ENCODE assay signal across 16 mouse cellular contexts in the genomic region with DNA sequence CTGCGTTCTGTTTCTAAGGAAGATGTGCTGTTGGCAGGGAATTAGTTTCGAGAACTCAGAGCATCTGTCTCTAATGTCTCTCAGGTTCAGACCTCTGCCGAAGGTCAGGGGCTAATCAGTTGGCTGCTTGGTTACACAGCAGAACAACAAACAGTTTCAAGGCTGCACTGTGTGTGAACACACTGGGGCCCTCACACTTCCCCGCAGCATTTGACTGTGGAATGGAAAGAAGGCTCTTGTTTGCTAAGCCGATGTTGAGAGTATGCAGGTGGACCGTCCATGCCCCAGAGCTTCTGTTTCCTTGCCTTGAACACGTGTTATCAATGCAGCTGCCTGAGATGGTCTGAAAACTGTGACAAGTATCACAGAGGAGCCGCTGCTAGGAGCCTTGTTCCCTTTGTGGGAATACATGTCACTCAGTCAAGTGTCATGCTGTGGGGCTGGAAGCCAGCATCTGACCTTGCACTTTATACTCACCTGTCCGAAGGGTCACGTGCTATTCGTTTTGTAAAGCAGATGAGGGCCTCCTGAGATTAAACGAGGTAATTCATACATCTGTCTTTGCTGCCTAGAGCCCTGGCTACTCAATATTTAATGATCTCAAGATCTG.
DNase-seq lines count a peak whose midpoint lies in the region; ATAC-seq and TF ChIP-seq lines count a peak whose summit lies in the region.
"Had no signal": no experiment of that assay in that cellular context is flagged by ENCODE, and none has a peak within 500 bp of the region (broad histone marks: within the 10 kb centered on the region; RNA-seq: fewer than 3 reads in every experiment).

No protein-coding gene starts in this region.

- H3K27ac ChIP-seq in forebrain, embryonic 10.5 days, result no peak overlapping the region
- H3K27ac ChIP-seq in forebrain, postnatal 0 days (ENCODE audit: low read depth, low read length), result no peak overlapping the region
- no peak overlapping the region for H3K27ac ChIP-seq in liver, adult 2 months (replicated peaks; ENCODE audit: insufficient read depth, low read depth, low read length)
- no peak overlapping the region for H3K27ac ChIP-seq in liver, embryonic 11.5 days (ENCODE audit: low read depth, low read length)
- H3K27ac ChIP-seq in midbrain, embryonic 15.5 days, result no peak overlapping the region
- no peak overlapping the region for H3K27ac ChIP-seq in kidney, adult 2 months (ENCODE audit: insufficient read depth, low read depth, low read length)
- H3K27ac ChIP-seq: neural tube, embryonic 12.5 days had no signal

- H3K9ac ChIP-seq in forebrain, postnatal 0 days, result no peak overlapping the region
- H3K9ac ChIP-seq in liver, adult 2 months (ENCODE audit: low read depth, low read length), result no peak overlapping the region
- no peak overlapping the region for H3K9ac ChIP-seq in liver, embryonic 11.5 days (ENCODE audit: low read depth, low read length)
- H3K9ac ChIP-seq in midbrain, embryonic 15.5 days, result no peak overlapping the region
- H3K9ac ChIP-seq: neural tube, embryonic 12.5 days had no signal

- H3K4me1 ChIP-seq in forebrain, embryonic 10.5 days, result peaks cover 9% of the 10 kb centered on the region; the same call in 1 of the 2 replicates
- H3K4me1 ChIP-seq in forebrain, postnatal 0 days (ENCODE audit: insufficient read depth), result no peaks in the 10 kb centered on the region
- 0 out of 2 replicates have a peak, but pooled peaks cover 3% of the 10 kb centered on the region for H3K4me1 ChIP-seq in liver, adult 2 months (ENCODE audit: control insufficient read depth, insufficient read depth, low read length)
- no peaks in the 10 kb centered on the region for H3K4me1 ChIP-seq in liver, embryonic 11.5 days (replicated peaks; ENCODE audit: control insufficient read depth, insufficient read depth, low read length)
- H3K4me1 ChIP-seq in midbrain, embryonic 15.5 days, result no peaks in the 10 kb centered on the region
- H3K4me1 ChIP-seq in kidney, adult 2 months (ENCODE audit: control insufficient read depth, insufficient read depth, low read length), result no peaks in the 10 kb centered on the region
- H3K4me1 ChIP-seq: neural tube, embryonic 12.5 days had no signal

- no peaks in the 10 kb centered on the region for H3K27me3 ChIP-seq in forebrain, embryonic 10.5 days (ENCODE audit: poor library complexity, severe bottlenecking)
- no peaks in the 10 kb centered on the region for H3K27me3 ChIP-seq in forebrain, postnatal 0 days (ENCODE audit: insufficient read depth, low read length)
- H3K27me3 ChIP-seq in liver, adult 2 months (ENCODE audit: control insufficient read depth, insufficient read depth, low read length), result no peaks in the 10 kb centered on the region
- no peaks in the 10 kb centered on the region for H3K27me3 ChIP-seq in liver, embryonic 11.5 days (replicated peaks; ENCODE audit: control insufficient read depth, insufficient read depth, low read length)
- H3K27me3 ChIP-seq in midbrain, embryonic 15.5 days (replicated peaks), result no peaks in the 10 kb centered on the region
- no peaks in the 10 kb centered on the region for H3K27me3 ChIP-seq in kidney, adult 2 months (replicated peaks; ENCODE audit: control insufficient read depth, insufficient read depth, low read length)
- H3K27me3 ChIP-seq: neural tube, embryonic 12.5 days had no signal

- no peak overlapping the region for H3K4me3 ChIP-seq in forebrain, embryonic 10.5 days
- no peak overlapping the region for H3K4me3 ChIP-seq in forebrain, postnatal 0 days (ENCODE audit: low read depth, low read length)
- H3K4me3 ChIP-seq in liver, adult 2 months (ENCODE audit: insufficient read depth, low read depth, low read length), result no peak overlapping the region
- no peak overlapping the region for H3K4me3 ChIP-seq in liver, embryonic 11.5 days (ENCODE audit: low read depth, low read length)
- no peak overlapping the region for H3K4me3 ChIP-seq in midbrain, embryonic 15.5 days
- H3K4me3 ChIP-seq in kidney, adult 2 months (ENCODE audit: insufficient read depth, low read depth, low read length), result no peak overlapping the region
- H3K4me3 ChIP-seq: neural tube, embryonic 12.5 days had no signal

- WGBS in forebrain, embryonic 10.5 days, result 69% methylated on average over 12 of the region's 12 CpGs
- WGBS in forebrain, postnatal 0 days, result 75% methylated on average over 12 of the region's 12 CpGs
- WGBS in liver, adult 2 months, result 25% methylated on average over 12 of the region's 12 CpGs
- WGBS in liver, embryonic 11.5 days, result 64% methylated on average over 12 of the region's 12 CpGs
- WGBS in midbrain, embryonic 15.5 days, result 57% methylated on average over 12 of the region's 12 CpGs
- WGBS in kidney, adult 2 months, result 56% methylated on average over 12 of the region's 12 CpGs

- TF ChIP-seq POLR2A in liver, adult 2 months (IDR thresholded peaks at IDR 0.05; ENCODE audit: extremely low read depth, insufficient read depth, low read length), result no peak
- no peak for TF ChIP-seq POLR2A in kidney, adult 2 months (IDR thresholded peaks at IDR 0.05; ENCODE audit: low read depth, low read length)

- H3K9me3 ChIP-seq in forebrain, embryonic 10.5 days, result no peaks in the 10 kb centered on the region
- H3K9me3 ChIP-seq in forebrain, postnatal 0 days (ENCODE audit: low read length), result no peaks in the 10 kb centered on the region
- H3K9me3 ChIP-seq in liver, embryonic 11.5 days (ENCODE audit: control insufficient read depth, low read length), result no peaks in the 10 kb centered on the region
- H3K9me3 ChIP-seq in midbrain, embryonic 15.5 days, result no peaks in the 10 kb centered on the region
- H3K9me3 ChIP-seq: G1E; neural tube, embryonic 12.5 days had no signal

- no peaks in the 10 kb centered on the region for H3K79me2 ChIP-seq in liver, adult 2 months (ENCODE audit: control insufficient read depth, insufficient read depth, low read length)

- H3K4me2 ChIP-seq in forebrain, postnatal 0 days (ENCODE audit: low read depth), result no peak overlapping the region
- H3K4me2 ChIP-seq in liver, embryonic 11.5 days, result no peak overlapping the region
- H3K4me2 ChIP-seq in midbrain, embryonic 15.5 days, result no peak overlapping the region
- H3K4me2 ChIP-seq: neural tube, embryonic 12.5 days had no signal

- no peaks in the 10 kb centered on the region for H3K36me3 ChIP-seq in forebrain, embryonic 10.5 days (replicated peaks)
- H3K36me3 ChIP-seq in forebrain, postnatal 0 days (ENCODE audit: insufficient read depth), result no peaks in the 10 kb centered on the region
- H3K36me3 ChIP-seq in liver, adult 2 months (ENCODE audit: control insufficient read depth, insufficient read depth, low read length), result no peaks in the 10 kb centered on the region
- H3K36me3 ChIP-seq in liver, embryonic 11.5 days (ENCODE audit: control insufficient read depth, insufficient read depth, low read length), result no peaks in the 10 kb centered on the region
- no peaks in the 10 kb centered on the region for H3K36me3 ChIP-seq in midbrain, embryonic 15.5 days (replicated peaks)
- no peaks in the 10 kb centered on the region for H3K36me3 ChIP-seq in kidney, adult 2 months (ENCODE audit: control insufficient read depth, insufficient read depth, low read length)
- H3K36me3 ChIP-seq: G1E; neural tube, embryonic 12.5 days had no signal

- DNase-seq in forebrain, embryonic 10.5 days (ENCODE audit: extremely low spot score, low spot score), result peak; percentile 23
- DNase-seq in forebrain, postnatal 0 days, result no peak
- DNase-seq in liver, adult 2 months (ENCODE audit: extremely low read depth, low read depth, low spot score), result peak; percentile 8
- DNase-seq in liver, embryonic 11.5 days (ENCODE audit: low spot score), result no peak
- peak; percentile 35 for DNase-seq in embryo, embryonic 11 days
- DNase-seq in kidney, adult 2 months, result no peak
- no peak for DNase-seq in kidney, adult 8-10 months
- DNase-seq: gastrocnemius, postnatal 36 days; layer of hippocampus, adult 9-11 months; lung, postnatal 4 days; right cerebral cortex, postnatal 4 days; thymus, adult 2 months had no signal

- TF ChIP-seq CTCF in forebrain, postnatal 0 days (IDR thresholded peaks at IDR 0.05; ENCODE audit: low read depth), result no peak
- TF ChIP-seq CTCF in liver, adult 2 months (IDR thresholded peaks at IDR 0.05; ENCODE audit: low read depth, low read length), result no peak
- no peak for TF ChIP-seq CTCF in kidney, adult 2 months (conservative IDR thresholded peaks at IDR 0.05; ENCODE audit: insufficient read depth, insufficient read length, low read depth, low read length)

- no peak for ATAC-seq in forebrain, postnatal 0 days
- no peak for ATAC-seq in liver, embryonic 11.5 days (replicated peaks; ENCODE audit: low FRiP score)
- ATAC-seq in midbrain, embryonic 15.5 days (replicated peaks), result peak; percentile 58; the same call in 1 of the 2 replicates
- ATAC-seq: inflammation-experienced regulatory T-cells, adult 6 months had no signal

Comparison
In these comparisons a context has a peak if more than half of its experiments do, and no peak if none do; other contexts are left out.
1. DNase-seq: peak in forebrain, embryonic 10.5 days (single experiment), liver, adult 2 months (single experiment) and embryo, embryonic 11 days (single experiment); none in forebrain, postnatal 0 days (single experiment), liver, embryonic 11.5 days (single experiment), kidney, adult 2 months (single experiment) and kidney, adult 8-10 months (0 of 2).